Mouse (Mus musculus) midbrain, embryonic 11.5 days (tissue): ENCODE data around the gene Mpdz. TPM values are rescaled to one million over a fixed set of nuclear protein-coding genes. Genes with fewer than 3 reads are reported as not detected.

Source experiments
- ATAC-seq: fragments of 200-750 bp; cut with Nextera tagmentation; 2 replicates; pipeline ENCODE4 v1.8.0; 2017; ENCODE audit warnings: moderate TSS enrichment, moderate library complexity; ENCODE audit not compliant: low FRiP score
- DNase-seq: peaks from one replicate; pipeline ENCODE4 v3.0.0; 2015; ENCODE audit warnings: low spot score; ENCODE audit errors: missing footprints
- H3K27ac ChIP-seq: fragments of 300-500 bp; sonication (generic); 2 replicates; pipeline ENCODE4 v1.5.1; 2014; ENCODE audit warnings: low read depth, low read length
- H3K27me3 ChIP-seq: fragments of 300-500 bp; sonication (generic); 2 replicates; pipeline ENCODE4 v1.6.1; 2014; ENCODE audit warnings: mild to moderate bottlenecking, low read length, moderate library complexity, mixed read lengths; ENCODE audit not compliant: control insufficient read depth, insufficient read depth
- H3K36me3 ChIP-seq: fragments of 300-500 bp; sonication (generic); 2 replicates; pipeline ENCODE4 v1.6.1; 2014; ENCODE audit warnings: mild to moderate bottlenecking, low read length, moderate library complexity, mixed read lengths; ENCODE audit not compliant: control insufficient read depth, insufficient read depth
- H3K4me1 ChIP-seq: fragments of 300-500 bp; sonication (generic); 2 replicates; pipeline ENCODE4 v1.6.1; 2014; ENCODE audit warnings: low read length; ENCODE audit not compliant: control insufficient read depth, insufficient read depth
- H3K4me2 ChIP-seq: fragments of 300-500 bp; sonication (generic); 2 replicates; pipeline ENCODE4 v1.6.1; 2014; ENCODE audit warnings: mild to moderate bottlenecking, moderate library complexity
- H3K4me3 ChIP-seq: fragments of 300-500 bp; sonication (generic); 2 replicates; pipeline ENCODE4 v1.5.1; 2014; ENCODE audit warnings: low read depth, low read length
- H3K9ac ChIP-seq: fragments of 300-500 bp; sonication (generic); 2 replicates; pipeline ENCODE4 v1.6.1; 2014; ENCODE audit warnings: low read length
- H3K9me3 ChIP-seq: fragments of 300-500 bp; sonication (generic); 2 replicates; pipeline ENCODE4 v1.6.1; 2016; ENCODE audit warnings: low read length; ENCODE audit not compliant: control insufficient read depth
- WGBS: fragments of 180-500 bp; shearing (Covaris S2); extraction: QIAGEN DNeasy Blood & Tissue Kit; methylation state at CpG from one replicate; pipeline ENCODE4 v1.1.7; 2014; 5-methylcytosine and 5-hydroxymethylcytosine counted together
- polyA plus RNA-seq: library from polyadenylated mRNA; unstranded; fragments of >200 nt; fragmentation: Nextera tagmentation; extraction: Ambion mirVana; gene quantifications from 2 replicates; pipeline ENCODE4 v1.2.1, GENCODE M21; 2014

Mpdz gene
- polyA plus RNA-seq, 1 experiment from 2014 or later = 43.6 TPM

- ATAC-seq (no peak), DNase-seq (no peak)
- Histone ChIP-seq H3K36me3 (no peaks in the 10 kb centered on the region), H3K9ac (no peak overlapping the region), H3K27ac (no peak overlapping the region), H3K4me1 (no peaks in the 10 kb centered on the region), H3K4me2 (no peak overlapping the region), H3K9me3 (no peaks in the 10 kb centered on the region), H3K4me3 (no peak overlapping the region), H3K27me3 (no peaks in the 10 kb centered on the region)
- WGBS = 95% methylated on average over 3 of the region's 3 CpGs
These were observed 11.2 kb upstream of the Mpdz start for GRCm38 (mm10) chr4:81453806-81454205.

- Histone ChIP-seq H3K4me2 (no peak overlapping the region), H3K27me3 (no peaks in the 10 kb centered on the region), H3K4me1 (no peaks in the 10 kb centered on the region), H3K9ac (no peak overlapping the region), H3K36me3 (no peaks in the 10 kb centered on the region), H3K27ac (no peak overlapping the region), H3K4me3 (no peak overlapping the region), H3K9me3 (no peaks in the 10 kb centered on the region)
- DNase-seq = no peak
- WGBS = 43% methylated on average over 2 of the region's 2 CpGs
- no peak for ATAC-seq
These were observed 9.6 kb upstream of the Mpdz start for GRCm38 (mm10) chr4:81452183-81452582.

- H3K36me3 ChIP-seq = no peaks in the 10 kb centered on the region
- DNase-seq = no peak
- 93% methylated on average over 4 of the region's 4 CpGs for WGBS
- H3K27ac ChIP-seq = no peak overlapping the region
- no peak overlapping the region for H3K4me2 ChIP-seq
- H3K27me3 ChIP-seq = no peaks in the 10 kb centered on the region; the same call in 1 of the 2 replicates
- H3K4me3 ChIP-seq = no peak overlapping the region
- no peaks in the 10 kb centered on the region for H3K4me1 ChIP-seq
- no peaks in the 10 kb centered on the region for H3K9me3 ChIP-seq
- no peak overlapping the region for H3K9ac ChIP-seq
- ATAC-seq = no peak
These were observed 6.8 kb upstream of the Mpdz start for GRCm38 (mm10) chr4:81449413-81449812.

DNA sequence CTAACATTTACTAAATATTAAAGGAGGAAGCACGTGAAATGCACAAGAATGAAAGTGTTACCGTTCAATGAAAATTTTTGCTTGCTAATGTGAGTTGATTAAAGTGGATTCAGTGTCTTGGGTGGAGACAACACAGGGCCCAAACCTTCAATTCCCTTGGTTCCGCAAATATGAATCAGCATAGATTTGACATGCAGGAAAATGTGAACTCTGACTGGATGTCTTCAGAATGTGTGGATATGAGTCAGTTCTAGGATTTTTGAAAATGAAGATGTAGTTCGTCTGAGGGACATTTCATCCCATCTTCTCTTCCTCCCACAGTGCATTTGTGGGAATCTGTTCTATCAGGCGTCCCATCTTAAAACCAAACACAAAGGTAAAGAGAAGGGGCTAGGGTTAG lies 951 bp upstream of the Mpdz start:
- Histone ChIP-seq H3K4me3 (no peak overlapping the region), H3K9me3 (no peaks in the 10 kb centered on the region), H3K27ac (no peak overlapping the region), H3K4me1 (peaks cover 4% of the 10 kb centered on the region), H3K27me3 (no peaks in the 10 kb centered on the region; the same call in 1 of the 2 replicates), H3K9ac (no peak overlapping the region), H3K36me3 (no peaks in the 10 kb centered on the region), H3K4me2 (no peak overlapping the region)
- DNase-seq (no peak), ATAC-seq (no peak)
- WGBS = 90% methylated on average over 5 of the region's 5 CpGs

- Histone ChIP-seq H3K27ac (no peak overlapping the region), H3K27me3 (no peaks in the 10 kb centered on the region), H3K9ac (no peak overlapping the region), H3K4me2 (no peak overlapping the region), H3K4me3 (no peak overlapping the region), H3K9me3 (no peaks in the 10 kb centered on the region), H3K36me3 (no peaks in the 10 kb centered on the region), H3K4me1 (no peaks in the 10 kb centered on the region)
- DNase-seq (no peak), ATAC-seq (no peak)
- whole genome bisulfite sequencing = 94% methylated on average over 3 of the region's 3 CpGs
These were observed 8.7 kb downstream of the Mpdz start for GRCm38 (mm10) chr4:81433961-81434360.

- no peaks in the 10 kb centered on the region for H3K27me3 ChIP-seq
- 91% methylated on average over 4 of the region's 4 CpGs for WGBS
- no peaks in the 10 kb centered on the region for H3K36me3 ChIP-seq
- no peaks in the 10 kb centered on the region for H3K4me1 ChIP-seq
- H3K4me3 ChIP-seq = no peak overlapping the region
- no peak overlapping the region for H3K9ac ChIP-seq
- DNase-seq (no peak), ATAC-seq (no peak)
- H3K4me2 ChIP-seq = no peak overlapping the region
- H3K27ac ChIP-seq = no peak overlapping the region
- H3K9me3 ChIP-seq = no peaks in the 10 kb centered on the region
These were observed 11.8 kb downstream of the Mpdz start for GRCm38 (mm10) chr4:81430826-81431225.

DNA sequence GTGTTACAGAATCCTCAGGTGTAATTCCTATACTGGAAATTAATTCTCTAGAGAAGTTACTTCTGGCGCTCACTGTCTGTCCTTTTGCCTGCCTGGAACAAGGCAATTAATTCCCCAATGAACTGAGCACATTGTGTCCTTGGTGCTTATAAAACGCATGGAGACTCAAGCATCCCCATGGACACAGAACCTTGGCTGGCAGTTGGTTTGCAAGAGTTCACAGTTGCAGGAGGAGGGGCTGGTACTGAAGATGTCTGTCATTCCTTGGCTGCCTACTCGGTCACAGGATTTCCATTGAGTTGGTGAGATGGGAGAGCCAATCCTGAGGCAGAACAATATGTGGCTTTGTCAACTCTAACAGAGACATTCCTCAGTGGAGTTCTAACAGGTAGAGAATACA lies 12.5 kb downstream of the Mpdz start:
- Histone ChIP-seq H3K27me3 (no peaks in the 10 kb centered on the region), H3K4me2 (no peak overlapping the region), H3K9me3 (no peaks in the 10 kb centered on the region), H3K4me1 (no peaks in the 10 kb centered on the region), H3K4me3 (no peak overlapping the region), H3K36me3 (no peaks in the 10 kb centered on the region), H3K27ac (no peak overlapping the region), H3K9ac (no peak overlapping the region)
- DNase-seq = no peak
- no peak for ATAC-seq
- 82% methylated on average over 3 of the region's 3 CpGs for WGBS

DNA sequence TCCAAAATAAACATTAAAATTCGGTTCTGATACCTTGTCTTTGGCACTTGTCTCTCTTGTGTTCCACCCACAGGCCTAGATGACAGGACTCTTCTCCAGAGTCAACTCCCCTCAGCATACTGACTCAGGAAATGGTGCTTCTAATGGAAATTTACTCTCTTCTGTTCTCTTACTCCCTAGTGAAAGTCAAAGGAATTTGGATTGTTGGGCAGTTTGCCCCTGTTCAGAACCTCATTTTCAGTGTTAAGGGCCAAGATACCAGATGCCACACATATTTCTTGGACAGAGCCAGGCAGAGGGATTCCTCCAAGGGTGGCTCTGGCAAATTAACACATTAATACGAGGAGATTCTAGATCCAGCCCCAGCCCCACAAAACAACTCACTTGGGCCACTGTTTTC lies 12.9 kb downstream of the Mpdz start:
- WGBS = 81% methylated on average over 2 of the region's 2 CpGs
- no peak for ATAC-seq
- DNase-seq = no peak

GRCm38 (mm10) chr4:81423556-81423955 lies 19.1 kb downstream of the Mpdz start:
- no peaks in the 10 kb centered on the region for H3K4me1 ChIP-seq
- no peaks in the 10 kb centered on the region for H3K27me3 ChIP-seq
- H3K4me2 ChIP-seq = no peak overlapping the region
- ATAC-seq (no peak), DNase-seq (no peak)
- H3K9me3 ChIP-seq = no peaks in the 10 kb centered on the region
- no peak overlapping the region for H3K27ac ChIP-seq
- no peak overlapping the region for H3K9ac ChIP-seq
- 41% methylated on average over 1 of the region's 1 CpGs for WGBS
- no peaks in the 10 kb centered on the region for H3K36me3 ChIP-seq
- no peak overlapping the region for H3K4me3 ChIP-seq

More for the DNA sequence above, 12.9 kb downstream of the Mpdz start:
- H3K4me1 ChIP-seq = no peaks in the 10 kb centered on the region
- H3K27me3 ChIP-seq = no peaks in the 10 kb centered on the region
- H3K9ac ChIP-seq = no peak overlapping the region
- H3K27ac ChIP-seq = no peak overlapping the region
- H3K4me3 ChIP-seq = no peak overlapping the region
- no peaks in the 10 kb centered on the region for H3K36me3 ChIP-seq
- H3K4me2 ChIP-seq = no peak overlapping the region
- no peaks in the 10 kb centered on the region for H3K9me3 ChIP-seq

- Histone ChIP-seq H3K9me3 (no peaks in the 10 kb centered on the region), H3K36me3 (no peaks in the 10 kb centered on the region), H3K27me3 (no peaks in the 10 kb centered on the region), H3K9ac (no peak overlapping the region; the same call in 1 of the 2 replicates), H3K4me1 (no peaks in the 10 kb centered on the region), H3K4me3 (no peak overlapping the region), H3K27ac (no peak overlapping the region), H3K4me2 (no peak overlapping the region)
- DNase-seq (no peak), ATAC-seq (no peak)
- WGBS = 79% methylated on average over 2 of the region's 2 CpGs
These were observed 21.0 kb downstream of the Mpdz start for GRCm38 (mm10) chr4:81421621-81422020.
